Mouse (Mus musculus) T-cell, adult 66 days (primary cell): Measurements from ENCODE around the gene Top2b. TPM values are rescaled to one million over a fixed set of nuclear protein-coding genes. Genes with fewer than 3 reads are reported as not detected.

ENCODE experiments used
- total RNA-seq, 2 experiments: library from RNA; stranded (reverse); gene quantifications; 3 replicates in 1 of 2; 4 replicates in 1 of 2; pipeline ENCODE4 v1.2.4; 2023

Top2b gene
- 100 to 1,000 TPM; 182 to 202 TPM for total RNA-seq

DNA sequence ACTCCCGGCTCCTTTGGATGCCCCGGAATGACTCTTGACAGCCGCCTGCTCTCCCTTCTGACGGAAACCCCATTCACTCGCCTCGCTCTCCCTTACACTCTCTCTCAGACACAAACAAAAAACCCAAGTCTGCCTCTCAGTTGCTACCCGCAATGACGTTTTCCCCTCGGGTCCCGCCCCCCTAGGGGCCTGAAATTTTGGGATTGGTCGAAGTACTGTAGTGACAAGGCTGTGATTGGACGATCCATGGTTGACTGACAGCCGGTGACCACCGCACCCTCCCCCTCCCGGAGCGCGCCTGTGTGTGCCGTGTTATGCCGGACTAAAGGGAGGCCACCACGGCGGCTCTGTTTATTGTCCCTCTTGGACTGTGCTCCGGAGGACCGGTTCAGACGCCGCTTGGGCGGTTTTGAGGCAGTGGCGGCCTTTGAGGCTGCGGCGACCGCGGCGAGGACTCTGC is at the start of gene Top2b:
Gene Top2b (plus strand): TSS at position 302 of the 460 bp plus-strand sequence.

Other genes starting within 250 kb of the Top2b start
- gene Ngly1, start 115.9 kb upstream of the Top2b start, total RNA-seq = 10 to 100 TPM; 52.8 to 66.0 TPM
- 1 to 10 TPM; 7.3 to 8.9 TPM for gene Oxsm, start 115.4 kb upstream of the Top2b start, total RNA-seq